Mouse (Mus musculus) neutrophil, adult 83 days (primary cell): Measurements from ENCODE around the gene Ssxb10. TPM values are rescaled to one million over a fixed set of nuclear protein-coding genes. Genes with fewer than 3 reads are reported as not detected.

Experiments
- total RNA-seq, 2 experiments: library from RNA; stranded (reverse); gene quantifications; one replicate each; pipeline ENCODE4 v1.2.4; 2023

Gene Ssxb10
- total RNA-seq: not detected

GRCm38 (mm10) chrX:8327124-8327523 is at the start of gene Ssxb10:
TSS of gene Ssxb10 (plus strand) at chrX:8327424.

GRCm38 (mm10) chrX:8366678-8367077 is 39.5 kb downstream of the Ssxb10 start, which contains the start of gene Ssxb9:
TSS of gene Ssxb9 (plus strand) at chrX:8366978.

Other genes with a start within 250 kb of the Ssxb10 start
- gene Was, start 236.9 kb upstream of the Ssxb10 start, total RNA-seq: 100 to 1,000 TPM; 149 to 168 TPM
- gene Wdr13, start 194.5 kb upstream of the Ssxb10 start, total RNA-seq: 10 to 100 TPM; 33.7 to 34.7 TPM
- gene Rbm3, start 181.5 kb upstream of the Ssxb10 start, total RNA-seq: 100 to 1,000 TPM; 323 to 397 TPM
- gene Tbc1d25, start 151.2 kb upstream of the Ssxb10 start, total RNA-seq: 10 to 100 TPM; 10.5 to 16.2 TPM
- gene Ebp, start 133.9 kb upstream of the Ssxb10 start, total RNA-seq: 10 to 100 TPM; 52.0 to 57.8 TPM
- under 1 TPM in 1 of 2 experiments, not detected in 1; 0.88 TPM for gene Porcn, start 120.9 kb upstream of the Ssxb10 start, total RNA-seq
- 10 to 100 TPM; 15.3 to 17.3 TPM for gene Ftsj1, start 75.0 kb upstream of the Ssxb10 start, total RNA-seq
- 10 to 100 TPM; 15.1 to 20.6 TPM for gene Slc38a5, start 56.3 kb upstream of the Ssxb10 start, total RNA-seq
- not detected for gene Ssxb9, start 39.6 kb downstream of the Ssxb10 start, total RNA-seq
- gene Ssxb1, start 85.9 kb downstream of the Ssxb10 start, total RNA-seq: not detected
- gene Ssxb2, start 134.3 kb downstream of the Ssxb10 start, total RNA-seq: not detected
- not detected for gene Gm14459, start 197.5 kb downstream of the Ssxb10 start, total RNA-seq
- not detected for gene Ssxb6, start 220.8 kb downstream of the Ssxb10 start, total RNA-seq